Mouse (Mus musculus) megakaryocyte, embryonic 14.5 days (primary cell): ENCODE results near the gene Nrarp.

Source experiments
- FLI1 ChIP-seq: IDR thresholded peaks from 2 replicates; pipeline ENCODE4 v1.6.1; 2012; ENCODE audit warnings: low read length, inconsistent platforms, mixed read lengths
- GATA1 ChIP-seq: IDR thresholded peaks from 3 replicates; pipeline ENCODE4 v1.6.1; 2012; ENCODE audit warnings: mixed read lengths, low read length, inconsistent platforms, borderline replicate concordance

DNA sequence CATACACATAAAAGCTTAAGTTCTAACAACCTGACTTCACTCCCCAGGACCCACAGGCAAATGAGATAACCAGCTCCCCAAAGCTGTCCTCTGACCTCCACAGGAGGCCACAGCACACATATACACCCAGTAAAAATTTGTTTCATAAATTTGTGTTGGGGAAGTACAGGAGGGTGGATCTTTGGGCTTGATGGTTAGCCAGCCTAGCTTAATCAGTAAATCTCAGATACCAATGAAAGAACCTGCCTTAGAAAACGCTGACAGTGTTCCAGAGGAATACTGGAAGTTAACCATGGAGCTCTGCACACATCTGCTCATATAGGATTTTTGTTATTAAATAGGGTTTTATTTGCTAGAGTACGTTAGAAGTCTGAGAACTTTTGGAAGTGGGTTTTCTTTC is 37.1 kb downstream of the Nrarp start:
- TF ChIP-seq GATA1 (no peak), FLI1 (no peak)
